Mouse (Mus musculus) MEL (cell line): Measurements from ENCODE around the gene Cox11.

Source experiments
- CTCF ChIP-seq, 3 experiments: IDR thresholded peaks in 2 of 3; conservative IDR thresholded peaks in 1 of 3; 2 replicates each; pipeline ENCODE4 v1.5.1; 2011 to 2012; ENCODE audit warnings: low read length in 3 of 3, low read depth in 2 of 3, mild to moderate bottlenecking in 2 of 3, improper control_type of control experiment in 1 of 3, inconsistent platforms in 1 of 3, mixed read lengths in 1 of 3, moderate library complexity in 1 of 3; ENCODE audit not compliant: control insufficient read depth in 1 of 3, insufficient read depth in 1 of 3, poor library complexity in 1 of 3, severe bottlenecking in 1 of 3
- EP300 ChIP-seq, 2 experiments: IDR thresholded peaks; 2 replicates each; pipeline ENCODE4 v1.6.1; 2011; ENCODE audit warnings: improper control_type of control experiment in 2 of 2, low read length in 2 of 2, low read depth in 1 of 2, mild to moderate bottlenecking in 1 of 2
- POLR2A ChIP-seq, 2 experiments: IDR thresholded peaks; 2 replicates each; pipeline ENCODE4 v1.6.1; 2011 to 2012; ENCODE audit warnings: low read length in 2 of 2, mild to moderate bottlenecking in 2 of 2, control low read depth in 1 of 2, improper control_type of control experiment in 1 of 2, low read depth in 1 of 2, moderate library complexity in 1 of 2; ENCODE audit not compliant: control insufficient read depth in 1 of 2, insufficient read depth in 1 of 2, poor library complexity in 1 of 2
- RAD21 ChIP-seq: IDR thresholded peaks from 2 replicates; pipeline ENCODE4 v1.6.1; 2011; ENCODE audit warnings: mild to moderate bottlenecking, low read depth, low read length, improper control_type of control experiment
- SIN3A ChIP-seq: IDR thresholded peaks from 2 replicates; pipeline ENCODE4 v1.6.1; 2012; ENCODE audit warnings: low read length, improper control_type of control experiment, inconsistent platforms
- ZC3H11A ChIP-seq: IDR thresholded peaks from 2 replicates; pipeline ENCODE4 v1.6.1; 2012; ENCODE audit warnings: low read depth, mild to moderate bottlenecking, inconsistent platforms, low read length, improper control_type of control experiment

- TF ChIP-seq CTCF (IDR thresholded peaks at IDR 0.05 in 2 of 3, conservative IDR thresholded peaks at IDR 0.05 in 1 of 3; ENCODE audit: control insufficient read depth in 1 of 3, insufficient read depth in 1 of 3, low read depth in 2 of 3, low read length in 3 of 3, poor library complexity in 1 of 3, severe bottlenecking in 1 of 3) (no peak), POLR2A (IDR thresholded peaks at IDR 0.05; ENCODE audit: control insufficient read depth in 1 of 2, insufficient read depth in 1 of 2, low read depth in 1 of 2, low read length in 2 of 2, poor library complexity in 1 of 2) (peak in 1 of 2 experiments; percentile 40; a peak in 2 of 4 replicates), EP300 (IDR thresholded peaks at IDR 0.05; ENCODE audit: low read depth in 1 of 2, low read length in 2 of 2) (peak; percentile 64 to 77), RAD21 (no peak), ZC3H11A (no peak), SIN3A (peak; percentile 78)
Measured at GRCm38 (mm10) chr11:90663052-90663451, 25.1 kb downstream of the Cox11 start.
